Mouse (Mus musculus): ENCODE data around the gene Armc9. TPM values are rescaled to one million over a fixed set of nuclear protein-coding genes. Genes with fewer than 3 reads are reported as not detected.

Armc9 gene
- polyA plus RNA-seq, 1 experiment, result 0.81 TPM

- Histone ChIP-seq H3K36me3 (ENCODE audit: control insufficient read depth) (peaks cover 13% of the 10 kb centered on the region), H3K9me3 (ENCODE audit: control insufficient read depth, low read length) (no peaks in the 10 kb centered on the region), H3K4me3 (replicated peaks) (no peak overlapping the region), H3K27me3 (ENCODE audit: control insufficient read depth) (no peaks in the 10 kb centered on the region), H3K4me1 (ENCODE audit: control insufficient read depth) (peaks cover 56% of the 10 kb centered on the region)
- no peak for TF ChIP-seq TAL1 (IDR thresholded peaks at IDR 0.05; ENCODE audit: low read length)
- TF ChIP-seq GATA1 (IDR thresholded peaks at IDR 0.05; ENCODE audit: low read length), result no peak
These were observed 74.1 kb downstream of the Armc9 start for GRCm38 (mm10) chr1:86228653-86229052.

- no peak for TF ChIP-seq TAL1 (IDR thresholded peaks at IDR 0.05; ENCODE audit: low read length)
- TF ChIP-seq GATA1 (IDR thresholded peaks at IDR 0.05; ENCODE audit: low read length), result no peak
- peaks cover 58% of the 10 kb centered on the region for H3K4me1 ChIP-seq (ENCODE audit: control insufficient read depth)
- no peak overlapping the region for H3K4me3 ChIP-seq (replicated peaks)
These were observed 74.7 kb downstream of the Armc9 start for GRCm38 (mm10) chr1:86229184-86229829.

GRCm38 (mm10) chr1:86232631-86233030, 78.1 kb downstream of the Armc9 start:
- H3K36me3 ChIP-seq (ENCODE audit: control insufficient read depth), result peaks cover 4% of the 10 kb centered on the region
- H3K4me3 ChIP-seq (replicated peaks), result no peak overlapping the region
- H3K9me3 ChIP-seq (ENCODE audit: control insufficient read depth, low read length), result no peaks in the 10 kb centered on the region
- H3K27me3 ChIP-seq (ENCODE audit: control insufficient read depth), result no peaks in the 10 kb centered on the region
- peaks cover 35% of the 10 kb centered on the region for H3K4me1 ChIP-seq (ENCODE audit: control insufficient read depth)
- TF ChIP-seq GATA1 (IDR thresholded peaks at IDR 0.05; ENCODE audit: low read length) (no peak), TAL1 (IDR thresholded peaks at IDR 0.05; ENCODE audit: low read length) (no peak)

More at GRCm38 (mm10) chr1:86229184-86229829, 74.7 kb downstream of the Armc9 start:
- H3K27me3 ChIP-seq (ENCODE audit: control insufficient read depth), result no peaks in the 10 kb centered on the region
- H3K36me3 ChIP-seq (ENCODE audit: control insufficient read depth), result peaks cover 13% of the 10 kb centered on the region
- H3K9me3 ChIP-seq (ENCODE audit: control insufficient read depth, low read length), result no peaks in the 10 kb centered on the region

GRCm38 (mm10) chr1:86233808-86234207, 79.2 kb downstream of the Armc9 start:
- Histone ChIP-seq H3K4me1 (ENCODE audit: control insufficient read depth) (peaks cover 24% of the 10 kb centered on the region), H3K36me3 (ENCODE audit: control insufficient read depth) (peaks cover 4% of the 10 kb centered on the region), H3K27me3 (ENCODE audit: control insufficient read depth) (no peaks in the 10 kb centered on the region), H3K4me3 (replicated peaks) (no peak overlapping the region), H3K9me3 (ENCODE audit: control insufficient read depth, low read length) (no peaks in the 10 kb centered on the region)
- TF ChIP-seq TAL1 (IDR thresholded peaks at IDR 0.05; ENCODE audit: low read length) (no peak), GATA1 (IDR thresholded peaks at IDR 0.05; ENCODE audit: low read length) (no peak)

- peaks cover 4% of the 10 kb centered on the region for H3K36me3 ChIP-seq (ENCODE audit: control insufficient read depth)
- H3K4me3 ChIP-seq (replicated peaks), result no peak overlapping the region
- H3K27me3 ChIP-seq (ENCODE audit: control insufficient read depth), result no peaks in the 10 kb centered on the region
- H3K9me3 ChIP-seq (ENCODE audit: control insufficient read depth, low read length), result no peaks in the 10 kb centered on the region
- TF ChIP-seq TAL1 (IDR thresholded peaks at IDR 0.05; ENCODE audit: low read length) (no peak), GATA1 (IDR thresholded peaks at IDR 0.05; ENCODE audit: low read length) (no peak)
- peaks cover 16% of the 10 kb centered on the region for H3K4me1 ChIP-seq (ENCODE audit: control insufficient read depth)
These were observed 80.5 kb downstream of the Armc9 start for GRCm38 (mm10) chr1:86235118-86235517.

- Histone ChIP-seq H3K27me3 (ENCODE audit: control insufficient read depth) (no peaks in the 10 kb centered on the region), H3K9me3 (ENCODE audit: control insufficient read depth, low read length) (no peaks in the 10 kb centered on the region), H3K4me1 (ENCODE audit: control insufficient read depth) (peaks cover 26% of the 10 kb centered on the region), H3K36me3 (ENCODE audit: control insufficient read depth) (peaks cover 4% of the 10 kb centered on the region), H3K4me3 (replicated peaks) (no peak overlapping the region)
- TF ChIP-seq TAL1 (IDR thresholded peaks at IDR 0.05; ENCODE audit: low read length), result no peak
- no peak for TF ChIP-seq GATA1 (IDR thresholded peaks at IDR 0.05; ENCODE audit: low read length)
These were observed 81.9 kb downstream of the Armc9 start for GRCm38 (mm10) chr1:86236442-86236841.

GRCm38 (mm10) chr1:86239010-86239409, 84.4 kb downstream of the Armc9 start:
- TF ChIP-seq GATA1 (IDR thresholded peaks at IDR 0.05; ENCODE audit: low read length), result no peak
- TF ChIP-seq TAL1 (IDR thresholded peaks at IDR 0.05; ENCODE audit: low read length), result no peak
- no peaks in the 10 kb centered on the region for H3K9me3 ChIP-seq (ENCODE audit: control insufficient read depth, low read length)
- no peaks in the 10 kb centered on the region for H3K27me3 ChIP-seq (ENCODE audit: control insufficient read depth)
- peaks cover 42% of the 10 kb centered on the region for H3K4me1 ChIP-seq (ENCODE audit: control insufficient read depth)
- no peak overlapping the region for H3K4me3 ChIP-seq (replicated peaks)
- peaks cover 4% of the 10 kb centered on the region for H3K36me3 ChIP-seq (ENCODE audit: control insufficient read depth)

GRCm38 (mm10) chr1:86239871-86240270, 85.3 kb downstream of the Armc9 start:
- no peak for TF ChIP-seq TAL1 (IDR thresholded peaks at IDR 0.05; ENCODE audit: low read length)
- TF ChIP-seq GATA1 (IDR thresholded peaks at IDR 0.05; ENCODE audit: low read length), result no peak
- Histone ChIP-seq H3K9me3 (ENCODE audit: control insufficient read depth, low read length) (no peaks in the 10 kb centered on the region), H3K4me1 (ENCODE audit: control insufficient read depth) (peaks cover 47% of the 10 kb centered on the region), H3K4me3 (replicated peaks) (no peak overlapping the region), H3K27me3 (ENCODE audit: control insufficient read depth) (no peaks in the 10 kb centered on the region), H3K36me3 (ENCODE audit: control insufficient read depth) (peaks cover 11% of the 10 kb centered on the region)

- Histone ChIP-seq H3K4me1 (ENCODE audit: control insufficient read depth) (peaks cover 56% of the 10 kb centered on the region), H3K27me3 (ENCODE audit: control insufficient read depth) (no peaks in the 10 kb centered on the region), H3K9me3 (ENCODE audit: control insufficient read depth, low read length) (no peaks in the 10 kb centered on the region), H3K4me3 (replicated peaks) (no peak overlapping the region), H3K36me3 (ENCODE audit: control insufficient read depth) (peaks cover 21% of the 10 kb centered on the region)
- TF ChIP-seq TAL1 (IDR thresholded peaks at IDR 0.05; ENCODE audit: low read length), result no peak
- no peak for TF ChIP-seq GATA1 (IDR thresholded peaks at IDR 0.05; ENCODE audit: low read length)
These were observed 86.4 kb downstream of the Armc9 start for GRCm38 (mm10) chr1:86240959-86241358.

- Histone ChIP-seq H3K36me3 (ENCODE audit: control insufficient read depth) (peaks cover 32% of the 10 kb centered on the region), H3K4me3 (replicated peaks) (no peak overlapping the region), H3K9me3 (ENCODE audit: control insufficient read depth, low read length) (no peaks in the 10 kb centered on the region), H3K4me1 (ENCODE audit: control insufficient read depth) (peaks cover 75% of the 10 kb centered on the region), H3K27me3 (ENCODE audit: control insufficient read depth) (no peaks in the 10 kb centered on the region)
- TF ChIP-seq GATA1 (IDR thresholded peaks at IDR 0.05; ENCODE audit: low read length) (no peak), TAL1 (IDR thresholded peaks at IDR 0.05; ENCODE audit: low read length) (no peak)
These were observed 88.9 kb downstream of the Armc9 start for GRCm38 (mm10) chr1:86243490-86243889.
